Mouse (Mus musculus) lung, embryonic 14.5 days (tissue): ENCODE data around the gene Ccdc81. TPM values are rescaled to one million over a fixed set of nuclear protein-coding genes. Genes with fewer than 3 reads are reported as not detected.

Experiments used
- ATAC-seq: fragments of 200-750 bp; cut with Nextera tagmentation; 2 replicates; pipeline ENCODE4 v1.8.0; 2017; ENCODE audit warnings: mild to moderate bottlenecking, moderate TSS enrichment, moderate library complexity; ENCODE audit not compliant: insufficient read depth
- DNase-seq: peaks from one replicate; pipeline ENCODE4 v3.0.0-alpha.2; 2015
- H3K27ac ChIP-seq: fragments of 300-500 bp; sonication (generic); 2 replicates; pipeline ENCODE4 v1.5.1; 2014; ENCODE audit warnings: low read depth, mild to moderate bottlenecking, moderate library complexity
- H3K27me3 ChIP-seq: fragments of 300-500 bp; sonication (generic); 2 replicates; pipeline ENCODE4 v1.6.1; 2014; ENCODE audit warnings: low read length, control low read depth; ENCODE audit not compliant: insufficient read depth
- H3K36me3 ChIP-seq: fragments of 300-500 bp; sonication (generic); 2 replicates; pipeline ENCODE4 v1.6.1; 2014; ENCODE audit warnings: control low read depth; ENCODE audit not compliant: insufficient read depth
- H3K4me1 ChIP-seq: fragments of 300-500 bp; sonication (generic); 2 replicates; pipeline ENCODE4 v1.6.1; 2014; ENCODE audit warnings: antibody characterized with exemption, control low read depth; ENCODE audit not compliant: insufficient read depth
- H3K4me2 ChIP-seq: fragments of 300-500 bp; sonication (generic); 2 replicates; pipeline ENCODE4 v1.6.1; 2014; ENCODE audit warnings: mild to moderate bottlenecking
- H3K4me3 ChIP-seq: fragments of 300-500 bp; sonication (generic); 2 replicates; pipeline ENCODE4 v1.5.1; 2014; ENCODE audit warnings: low read depth, low read length
- H3K9ac ChIP-seq: fragments of 300-500 bp; sonication (generic); 2 replicates; pipeline ENCODE4 v1.6.1; 2014
- H3K9me3 ChIP-seq: fragments of 300-500 bp; sonication (generic); 2 replicates; pipeline ENCODE4 v1.6.1; 2016; ENCODE audit warnings: low read depth, low read length, control low read depth
- CTCF ChIP-seq: IDR thresholded peaks from 2 replicates; pipeline ENCODE4 v1.5.1; 2016; ENCODE audit warnings: antibody characterized with exemption, low read depth
- WGBS: fragments of 180-500 bp; shearing (Covaris S2); extraction: QIAGEN DNeasy Blood & Tissue Kit; methylation state at CpG from one replicate; pipeline ENCODE4 v1.1.7; 2014; 5-methylcytosine and 5-hydroxymethylcytosine counted together
- polyA plus RNA-seq: library from polyadenylated mRNA; unstranded; fragments of >200 nt; fragmentation: Nextera tagmentation; extraction: Ambion mirVana; gene quantifications from 2 replicates; pipeline ENCODE4 v1.2.1, GENCODE M21; 2014

The Ccdc81 gene
- polyA plus RNA-seq, 1 experiment from 2014 or later, result not detected

- WGBS, result 92% methylated on average over 1 of the region's 1 CpGs
- H3K9ac ChIP-seq, result no peak overlapping the region
- H3K9me3 ChIP-seq, result no peaks in the 10 kb centered on the region
- peak; percentile 42; the same call in 1 of the 2 replicates for TF ChIP-seq CTCF
- H3K4me2 ChIP-seq, result no peak overlapping the region
- H3K36me3 ChIP-seq, result no peaks in the 10 kb centered on the region
- no peak overlapping the region for H3K4me3 ChIP-seq
- H3K27me3 ChIP-seq, result no peaks in the 10 kb centered on the region
- H3K27ac ChIP-seq, result no peak overlapping the region
- ATAC-seq, result no peak
- no peak for DNase-seq
- no peaks in the 10 kb centered on the region for H3K4me1 ChIP-seq
Observed at GRCm38 (mm10) chr7:89864769-89865168, 38.7 kb downstream of the Ccdc81 start.

- Histone ChIP-seq H3K4me3 (no peak overlapping the region), H3K9me3 (no peaks in the 10 kb centered on the region), H3K4me2 (no peak overlapping the region), H3K4me1 (no peaks in the 10 kb centered on the region), H3K9ac (no peak overlapping the region), H3K27ac (no peak overlapping the region), H3K36me3 (no peaks in the 10 kb centered on the region), H3K27me3 (no peaks in the 10 kb centered on the region)
- peak; percentile 68 for ATAC-seq
- TF ChIP-seq CTCF, result no peak
- DNase-seq, result peak; percentile 42
- 47% methylated on average over 17 of the region's 17 CpGs for WGBS
Observed at GRCm38 (mm10) chr7:89856440-89857217, 46.8 kb downstream of the Ccdc81 start.

GRCm38 (mm10) chr7:89855196-89855595 is 48.2 kb downstream of the Ccdc81 start:
- Histone ChIP-seq H3K36me3 (no peaks in the 10 kb centered on the region), H3K4me3 (no peak overlapping the region), H3K27ac (no peak overlapping the region), H3K4me2 (no peak overlapping the region), H3K27me3 (no peaks in the 10 kb centered on the region), H3K9me3 (no peaks in the 10 kb centered on the region), H3K9ac (no peak overlapping the region), H3K4me1 (no peaks in the 10 kb centered on the region)
- no peak for TF ChIP-seq CTCF
- WGBS, result 76% methylated on average over 1 of the region's 1 CpGs
- ATAC-seq, result no peak
- DNase-seq, result no peak

- H3K4me2 ChIP-seq, result no peak overlapping the region
- H3K27me3 ChIP-seq, result no peaks in the 10 kb centered on the region
- H3K36me3 ChIP-seq, result no peaks in the 10 kb centered on the region
- no peak overlapping the region for H3K4me3 ChIP-seq
- no peaks in the 10 kb centered on the region for H3K9me3 ChIP-seq
- H3K4me1 ChIP-seq, result no peaks in the 10 kb centered on the region
- WGBS, result 81% methylated on average over 5 of the region's 5 CpGs
- no peak for ATAC-seq
- TF ChIP-seq CTCF, result no peak
- H3K27ac ChIP-seq, result no peak overlapping the region
- no peak overlapping the region for H3K9ac ChIP-seq
- no peak for DNase-seq
Observed at GRCm38 (mm10) chr7:89853131-89853530, 50.3 kb downstream of the Ccdc81 start.

- Histone ChIP-seq H3K27ac (no peak overlapping the region), H3K4me1 (no peaks in the 10 kb centered on the region), H3K27me3 (no peaks in the 10 kb centered on the region), H3K36me3 (no peaks in the 10 kb centered on the region), H3K4me3 (no peak overlapping the region), H3K4me2 (no peak overlapping the region), H3K9me3 (no peaks in the 10 kb centered on the region), H3K9ac (no peak overlapping the region)
- TF ChIP-seq CTCF, result no peak
- ATAC-seq, result no peak
- no peak for DNase-seq
- 58% methylated on average over 10 of the region's 10 CpGs for WGBS
Observed at GRCm38 (mm10) chr7:89852158-89853095, 51.0 kb downstream of the Ccdc81 start.

GRCm38 (mm10) chr7:89850510-89850909 is 52.9 kb downstream of the Ccdc81 start:
- Histone ChIP-seq H3K36me3 (no peaks in the 10 kb centered on the region), H3K9ac (no peak overlapping the region), H3K4me2 (no peak overlapping the region), H3K4me1 (no peaks in the 10 kb centered on the region), H3K27ac (no peak overlapping the region), H3K9me3 (no peaks in the 10 kb centered on the region), H3K4me3 (no peak overlapping the region), H3K27me3 (no peaks in the 10 kb centered on the region)
- ATAC-seq (no peak), DNase-seq (no peak)
- WGBS, result 55% methylated on average over 3 of the region's 3 CpGs
- no peak for TF ChIP-seq CTCF

GRCm38 (mm10) chr7:89845669-89846068 is 57.8 kb downstream of the Ccdc81 start:
- WGBS, result 59% methylated on average over 4 of the region's 4 CpGs
- H3K4me3 ChIP-seq, result no peak overlapping the region
- ATAC-seq, result no peak
- no peak overlapping the region for H3K4me2 ChIP-seq
- no peak for TF ChIP-seq CTCF
- no peak overlapping the region for H3K9ac ChIP-seq
- DNase-seq, result no peak
- no peaks in the 10 kb centered on the region for H3K4me1 ChIP-seq
- no peaks in the 10 kb centered on the region for H3K36me3 ChIP-seq
- H3K9me3 ChIP-seq, result no peaks in the 10 kb centered on the region
- H3K27ac ChIP-seq, result no peak overlapping the region
- no peaks in the 10 kb centered on the region for H3K27me3 ChIP-seq
